Mouse (Mus musculus) gonadal fat pad, adult 2 months (tissue): ENCODE results near the gene Stxbp6. TPM values are rescaled to one million over a fixed set of nuclear protein-coding genes. Genes with fewer than 3 reads are reported as not detected.

ENCODE experiments used
- DNase-seq: peaks from one replicate; pipeline ENCODE4 v3.0.0-alpha.2; 2012; ENCODE audit warnings: low read depth
- polyA plus RNA-seq: library from polyadenylated mRNA; depleted of rRNA; stranded (reverse); fragments of >200 nt; gene quantifications from 2 replicates; pipeline ENCODE4 v1.2.3, GENCODE M21; 2012

Stxbp6 gene
- polyA plus RNA-seq, 1 experiment = 4.9 TPM

DNA sequence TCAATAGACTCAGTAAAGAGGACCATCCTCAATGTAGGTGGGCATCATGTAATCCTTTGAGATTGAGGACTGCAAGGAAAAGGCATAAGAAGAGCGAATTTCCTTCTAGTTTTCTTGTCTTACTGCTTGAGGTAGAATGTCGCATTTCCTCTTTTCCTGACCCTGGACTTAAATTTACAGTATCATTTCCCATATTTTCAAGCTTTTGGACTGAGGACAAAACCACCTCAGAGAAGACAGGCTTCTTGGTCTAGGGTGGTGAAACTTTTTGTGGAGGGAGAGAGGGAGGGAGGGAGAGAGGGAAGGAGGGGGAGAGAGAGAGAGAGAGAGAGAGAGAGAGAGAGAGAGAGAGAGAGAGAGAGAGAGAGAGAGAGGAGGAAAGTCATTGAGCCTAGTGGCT, 155.6 kb downstream of the Stxbp6 start:
- DNase-seq = no peak

DNA sequence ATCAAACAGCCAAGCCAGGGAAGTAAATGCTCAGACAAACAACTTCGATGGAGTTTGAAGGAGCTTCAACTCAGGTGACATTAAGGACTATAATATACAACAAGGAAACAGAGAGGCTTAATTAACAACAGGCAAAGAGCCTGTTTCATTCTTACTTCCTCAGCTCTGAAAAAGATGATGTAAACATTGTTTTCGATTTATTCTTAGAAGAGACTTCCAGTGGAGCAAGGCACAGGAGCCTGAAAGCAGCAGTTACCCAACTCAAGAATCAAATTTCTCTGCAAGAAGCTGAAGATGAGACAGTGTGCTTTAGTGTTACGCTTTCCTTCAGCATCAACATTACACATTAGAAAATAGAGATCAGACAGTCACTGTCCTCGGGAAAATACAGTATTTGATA, 160.7 kb downstream of the Stxbp6 start:
- no peak for DNase-seq

DNA sequence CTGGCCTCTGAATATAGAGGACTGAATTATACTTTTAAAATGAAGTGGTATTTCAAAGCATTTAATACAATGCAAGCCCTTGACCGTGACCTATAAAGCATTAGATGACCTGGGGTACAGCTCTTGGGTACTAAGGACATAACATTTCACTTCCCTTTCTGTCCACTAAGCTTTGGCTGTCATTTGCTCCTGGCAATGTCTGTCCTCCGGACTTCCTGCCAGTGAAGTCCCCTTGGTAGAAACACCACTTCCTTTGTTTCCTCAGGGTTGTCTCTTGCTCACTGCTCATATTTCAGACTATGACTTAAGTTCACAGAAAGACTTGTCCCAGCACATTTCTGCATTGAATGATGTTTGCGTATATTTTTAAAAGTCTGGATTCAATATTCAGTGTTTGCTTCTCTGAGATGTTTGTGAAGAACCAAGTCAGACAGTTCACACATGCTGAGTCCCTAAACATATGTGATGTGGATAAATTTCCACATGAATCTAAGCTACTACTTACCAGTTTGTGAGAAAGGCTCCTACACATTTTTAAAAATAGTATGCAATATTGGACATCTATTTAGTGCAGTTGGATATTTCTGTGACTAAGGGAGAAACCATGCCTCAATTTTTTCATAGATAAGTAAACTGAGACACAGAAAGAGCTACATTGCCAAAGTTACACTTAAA, 166.3 kb downstream of the Stxbp6 start:
- no peak for DNase-seq

DNA sequence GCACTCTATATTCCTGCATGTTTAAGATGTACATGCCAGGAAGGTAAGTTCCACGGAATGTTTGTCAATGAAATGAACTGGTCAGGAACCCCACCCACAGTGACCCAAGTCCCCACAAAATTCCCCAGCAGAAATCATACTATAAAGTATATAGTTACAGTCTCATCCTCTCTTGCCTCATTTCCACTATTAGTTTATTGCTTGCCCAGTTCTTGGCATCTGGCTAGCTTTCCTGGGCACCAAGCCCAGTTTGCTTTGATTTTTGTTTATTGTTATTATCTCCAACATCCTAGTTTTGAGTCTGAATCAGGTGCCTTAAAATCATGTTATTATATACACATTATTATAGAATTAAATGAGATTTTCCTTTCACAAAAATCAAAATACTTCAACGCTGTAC, 168.5 kb downstream of the Stxbp6 start:
- DNase-seq = no peak

DNA sequence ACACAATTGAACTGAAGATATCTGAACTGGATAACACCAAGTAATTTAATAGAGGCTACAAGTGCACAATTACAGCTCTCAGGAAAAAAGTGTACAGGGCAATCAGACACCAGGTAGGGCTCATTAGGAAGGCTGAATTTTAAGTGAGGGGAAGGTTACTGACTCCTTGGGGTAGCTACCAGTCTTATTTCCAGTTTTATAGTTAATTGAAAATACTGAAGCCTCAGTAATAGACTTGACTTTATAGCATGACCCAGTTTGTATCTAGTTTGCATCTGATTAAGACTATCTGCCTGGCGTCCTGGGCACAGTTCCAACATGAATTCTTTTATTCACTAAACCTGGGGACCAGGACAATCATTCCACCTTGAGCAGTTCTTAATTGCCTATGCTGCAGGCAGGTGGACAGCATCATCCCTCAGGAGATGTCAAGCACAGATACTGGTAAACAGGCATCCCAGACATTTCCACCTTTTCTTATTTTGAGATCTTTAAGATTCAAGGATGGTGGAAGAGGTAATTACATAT, 171.2 kb downstream of the Stxbp6 start:
- DNase-seq = no peak

DNA sequence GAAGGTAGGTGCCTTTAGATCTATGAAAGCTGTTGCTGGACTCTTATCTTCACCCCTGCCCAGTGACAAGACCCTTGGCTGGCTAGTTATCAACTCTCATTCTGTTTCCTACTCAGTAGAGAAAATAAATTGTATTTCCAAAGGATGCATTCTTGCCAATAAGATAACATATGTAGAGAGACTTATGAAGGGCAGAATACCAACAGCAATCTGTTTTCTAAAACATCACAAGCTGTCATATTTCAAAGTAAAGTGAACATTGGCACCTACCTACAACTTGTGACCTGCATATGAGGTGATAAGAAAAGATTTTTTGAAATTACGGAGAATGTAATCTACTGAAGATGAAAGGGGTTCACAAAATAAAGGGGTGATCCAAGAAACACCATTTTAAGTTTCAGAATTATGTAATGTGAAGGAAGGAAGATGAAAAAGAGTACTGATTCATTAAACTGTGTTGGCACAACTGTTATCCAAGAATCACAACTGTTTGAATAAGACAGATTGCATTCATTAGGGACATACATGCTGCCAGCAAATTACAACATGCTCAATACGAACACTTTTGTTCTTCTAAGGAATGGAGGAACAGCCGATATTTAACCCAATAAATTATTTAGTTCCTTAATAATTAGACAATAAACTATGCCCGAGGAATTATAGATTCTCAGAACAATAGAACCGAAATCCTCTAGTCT, 175.2 kb downstream of the Stxbp6 start:
- no peak for DNase-seq

DNA sequence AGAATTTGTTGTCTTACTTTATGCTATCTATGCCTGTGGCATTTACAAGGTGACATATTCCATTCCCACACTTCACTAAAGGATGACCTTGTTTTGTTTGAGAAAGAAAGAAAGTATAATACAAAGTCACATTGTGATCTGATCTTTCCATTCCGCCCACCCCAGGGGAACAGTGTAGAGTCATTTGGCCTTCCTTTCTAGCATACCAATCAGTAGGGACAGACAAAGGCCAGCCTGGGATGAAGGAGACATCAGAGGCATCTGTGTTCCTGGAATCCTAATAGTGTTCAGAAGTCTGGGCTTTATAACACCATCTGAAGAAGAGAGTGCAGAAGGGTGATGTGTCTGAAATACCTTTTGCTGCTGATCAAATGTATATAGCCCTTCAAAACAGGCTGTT, 178.0 kb downstream of the Stxbp6 start:
- no peak for DNase-seq

DNA sequence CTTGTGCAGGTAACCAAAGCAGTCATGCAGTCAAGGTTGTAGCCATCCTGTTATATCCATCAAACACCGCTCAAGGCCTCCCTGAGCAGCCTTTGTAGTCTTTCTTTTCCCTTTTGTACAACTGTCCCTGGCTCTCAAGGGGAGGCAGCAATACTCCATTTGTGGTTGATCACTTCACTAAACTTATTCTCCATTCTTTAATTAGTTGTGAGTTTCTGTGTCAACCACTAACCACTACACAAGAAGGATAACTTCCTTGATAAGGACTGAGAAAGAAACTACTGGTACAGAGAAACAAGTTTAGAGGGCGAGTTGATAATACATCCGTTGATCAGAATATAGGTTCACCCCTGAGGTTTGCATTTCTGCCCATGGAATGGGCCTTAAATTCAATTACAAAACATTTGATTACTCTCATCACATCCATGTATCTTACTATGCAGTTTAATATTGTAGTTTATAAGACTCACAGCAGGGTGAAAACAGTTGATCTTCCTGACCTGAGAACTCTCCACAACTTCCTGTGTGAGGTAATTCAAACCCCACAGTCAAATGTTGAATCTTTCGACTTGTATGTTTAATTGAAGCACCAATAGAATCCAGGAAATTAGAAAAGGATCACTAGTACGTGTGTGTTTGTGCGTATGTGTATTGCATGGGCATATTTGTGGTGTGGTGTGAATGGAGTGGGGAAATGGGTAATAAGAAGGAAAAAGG, 184.7 kb downstream of the Stxbp6 start:
- DNase-seq = no peak

DNA sequence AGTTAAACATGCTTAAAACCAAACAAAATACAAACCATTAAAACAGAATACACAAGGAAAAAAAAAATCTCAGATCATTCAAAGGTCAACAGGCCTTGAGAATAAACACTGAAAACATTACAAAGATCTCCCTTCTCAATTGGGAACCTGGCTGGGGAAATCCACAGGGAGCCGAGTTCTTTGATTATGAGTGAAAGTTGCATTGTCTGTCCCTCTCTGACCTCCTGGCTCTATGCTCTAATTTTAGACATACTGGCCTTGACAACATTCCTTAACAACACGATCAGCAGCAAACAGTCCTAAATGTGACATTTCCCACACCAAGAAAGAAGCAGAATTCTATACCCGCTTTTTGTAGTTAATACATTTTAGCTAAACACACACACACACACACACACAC, 187.7 kb downstream of the Stxbp6 start:
- DNase-seq = no peak

DNA sequence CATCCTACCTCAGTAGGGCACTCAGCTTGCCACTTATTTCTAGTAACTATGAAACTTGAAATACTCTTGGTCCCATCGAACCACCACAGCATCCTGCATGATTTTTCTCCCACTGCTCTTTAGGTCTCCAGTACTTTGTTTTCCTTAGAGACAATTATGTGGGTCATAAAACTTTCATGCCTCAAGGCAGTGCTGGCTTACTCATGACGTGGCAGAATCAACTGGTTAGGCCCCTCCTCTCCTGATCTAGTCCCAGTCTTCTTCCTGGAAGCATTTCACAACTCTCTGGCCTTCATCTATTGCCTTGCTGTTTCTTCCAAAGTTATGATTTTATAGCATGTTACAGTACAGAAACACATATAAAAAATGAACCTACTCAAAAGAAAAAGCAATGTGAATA, 201.8 kb downstream of the Stxbp6 start:
- no peak for DNase-seq

DNA sequence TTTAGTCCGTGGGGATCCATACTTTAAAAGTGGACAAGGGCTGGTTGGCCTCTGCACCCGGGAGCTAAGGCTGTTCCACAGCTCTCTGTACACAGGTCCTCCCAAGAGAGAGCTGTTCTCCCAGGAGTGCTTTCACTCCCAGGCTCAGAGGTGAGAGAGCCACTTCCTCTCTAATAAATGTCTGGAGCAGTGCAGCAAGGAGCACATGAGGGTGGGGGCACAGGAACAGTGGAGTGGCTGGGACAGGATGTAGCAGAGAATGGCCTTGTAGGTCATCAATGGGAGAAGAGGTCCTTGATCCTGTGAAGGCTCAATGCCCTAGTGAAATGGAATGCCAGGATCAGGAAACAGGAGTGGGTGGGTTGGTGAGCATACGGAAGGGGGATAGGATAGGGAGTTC, 209.1 kb downstream of the Stxbp6 start:
- no peak for DNase-seq

DNA sequence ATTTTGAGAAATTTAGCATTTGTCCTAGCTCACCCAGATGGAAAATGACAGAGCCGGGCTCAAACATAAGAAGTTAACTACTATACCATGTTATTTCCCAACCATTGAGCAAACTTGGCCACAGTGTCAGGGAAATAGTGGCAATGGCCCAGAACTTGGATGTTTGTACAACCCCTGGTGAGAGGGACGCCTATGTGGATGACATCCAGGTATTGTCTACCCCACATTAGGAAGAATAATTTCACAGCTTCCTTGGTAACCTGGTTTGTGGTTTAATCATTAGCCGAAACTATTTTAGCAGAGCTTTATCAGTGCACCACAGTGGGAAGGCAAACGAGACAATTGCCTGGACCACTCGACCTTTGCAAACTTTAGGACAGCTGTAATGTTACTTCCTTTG, 215.1 kb downstream of the Stxbp6 start:
- DNase-seq = no peak

DNA sequence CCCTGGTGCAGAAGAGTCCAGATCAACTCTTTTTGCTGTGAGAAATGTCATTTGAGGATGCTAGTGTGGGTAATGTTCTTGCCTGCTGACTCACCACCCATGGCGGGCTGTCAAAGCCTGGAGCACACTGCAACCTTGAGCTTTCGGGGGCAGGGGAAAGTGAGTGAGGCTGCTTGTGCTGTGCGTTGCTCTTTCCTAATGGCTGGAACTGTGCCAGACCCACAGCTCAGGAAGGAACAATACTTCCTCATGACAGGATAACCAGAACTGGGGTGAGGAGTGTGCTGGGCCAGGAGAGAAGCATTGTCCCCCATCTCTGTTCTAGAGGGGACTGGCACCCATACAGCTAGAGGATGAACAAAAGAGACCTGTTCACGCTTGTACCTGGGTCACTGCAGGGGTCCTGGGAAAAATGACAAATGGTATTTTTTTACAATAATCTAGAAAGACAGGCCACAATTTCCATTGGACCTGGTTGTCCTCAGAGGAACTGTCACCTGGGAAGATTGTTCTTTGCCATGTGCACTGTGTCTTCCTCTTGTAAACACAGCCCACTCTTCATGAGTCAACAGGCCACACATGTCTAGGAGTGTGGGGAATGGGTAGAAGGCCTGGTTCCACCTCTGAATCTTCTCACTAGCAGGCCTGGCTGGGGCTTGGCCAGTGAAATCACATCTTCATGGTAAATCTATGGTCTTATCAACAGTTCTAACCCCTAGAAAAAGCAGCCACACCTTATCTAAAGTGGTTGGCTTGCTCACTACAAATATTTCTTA, 216.2 kb downstream of the Stxbp6 start:
- DNase-seq = peak; percentile 12

DNA sequence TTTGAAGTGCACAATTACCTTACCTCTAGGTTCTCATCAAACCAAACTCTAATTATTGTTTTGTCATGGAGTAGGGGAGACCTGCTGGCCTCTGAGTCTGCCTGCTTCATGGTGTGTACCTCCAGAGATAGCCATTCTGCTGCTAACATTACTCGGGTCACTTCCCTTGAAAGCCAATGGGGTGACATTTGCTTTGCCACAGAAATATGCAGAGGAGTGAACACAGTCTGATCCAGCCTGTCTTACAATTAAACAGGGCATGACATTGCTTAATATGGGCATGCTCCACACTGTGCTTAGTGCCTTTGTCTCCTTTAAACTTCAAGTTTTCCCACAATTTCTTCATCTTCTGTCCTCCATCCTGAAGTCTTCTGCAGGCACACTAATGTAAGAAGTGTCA, 222.5 kb downstream of the Stxbp6 start:
- no peak for DNase-seq

DNA sequence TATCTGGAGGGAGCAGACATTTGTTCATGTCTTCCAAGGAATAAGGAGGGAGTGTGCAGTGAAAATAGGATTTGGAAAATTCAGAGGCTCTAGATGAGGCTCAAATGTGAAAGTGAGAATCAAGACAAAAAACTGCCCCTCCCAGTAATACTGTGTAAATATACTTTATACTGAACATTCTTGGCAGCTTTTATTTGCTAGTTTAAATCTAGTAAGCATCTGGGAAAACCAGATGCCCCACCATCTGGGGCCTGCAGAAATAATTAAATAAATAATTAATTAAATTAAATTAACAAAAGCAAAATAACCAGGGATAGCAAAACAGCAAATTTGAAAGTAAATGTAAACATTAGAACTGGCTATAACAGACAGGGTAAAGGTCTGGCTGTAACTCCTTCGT, 224.0 kb downstream of the Stxbp6 start:
- no peak for DNase-seq

DNA sequence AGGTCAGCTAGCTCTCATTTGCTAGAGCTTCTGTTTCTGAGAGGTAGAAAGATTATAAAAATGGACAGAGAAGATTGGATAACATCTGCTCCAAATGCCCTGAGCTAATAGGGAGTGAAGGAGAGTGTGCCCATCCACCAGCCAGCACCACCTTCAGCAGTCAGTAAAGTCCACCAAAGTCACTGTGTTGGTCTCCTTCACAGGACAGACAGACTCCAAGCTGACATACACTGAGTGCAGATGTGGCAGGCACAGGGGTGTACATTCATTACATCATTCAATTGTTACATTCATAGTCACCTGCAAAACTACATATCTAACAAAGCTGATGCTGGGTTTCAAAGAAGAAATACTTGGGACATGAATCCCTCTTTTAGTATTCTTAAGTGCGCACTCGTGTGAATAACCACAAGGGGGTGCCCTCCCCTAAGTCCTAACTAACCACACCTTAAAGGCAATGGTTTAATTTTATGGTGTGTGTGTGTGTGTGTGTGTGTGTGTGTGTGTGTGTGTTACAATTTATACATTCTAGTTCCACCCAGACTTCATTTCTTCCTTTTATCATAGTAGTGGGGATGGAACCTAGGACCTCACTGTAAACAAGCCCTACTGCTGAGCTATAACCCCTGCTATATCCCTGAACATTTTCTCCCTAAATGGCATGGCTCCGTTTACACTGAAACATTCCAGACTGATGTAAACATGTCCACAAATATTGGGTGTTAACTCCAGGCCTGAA, 225.9 kb downstream of the Stxbp6 start:
- no peak for DNase-seq

DNA sequence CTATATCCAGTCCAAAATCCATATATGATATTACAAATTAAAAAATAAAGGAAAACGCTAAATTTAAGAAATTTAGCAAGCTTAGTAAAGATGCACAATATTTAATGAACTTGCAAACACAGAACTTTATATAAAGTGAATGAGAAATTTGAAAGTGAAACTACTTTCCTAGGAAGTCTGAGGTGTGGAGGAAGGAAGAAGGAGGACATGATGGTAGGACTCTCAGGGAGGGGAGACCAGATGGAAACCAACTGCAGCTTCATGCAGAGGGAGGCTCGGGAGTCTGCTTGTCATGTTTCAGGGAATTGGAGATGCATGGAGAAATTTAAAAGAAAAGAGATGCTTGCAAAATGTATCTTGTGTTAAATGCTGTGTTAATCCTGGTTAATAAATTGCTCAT, 233.9 kb downstream of the Stxbp6 start:
- no peak for DNase-seq

DNA sequence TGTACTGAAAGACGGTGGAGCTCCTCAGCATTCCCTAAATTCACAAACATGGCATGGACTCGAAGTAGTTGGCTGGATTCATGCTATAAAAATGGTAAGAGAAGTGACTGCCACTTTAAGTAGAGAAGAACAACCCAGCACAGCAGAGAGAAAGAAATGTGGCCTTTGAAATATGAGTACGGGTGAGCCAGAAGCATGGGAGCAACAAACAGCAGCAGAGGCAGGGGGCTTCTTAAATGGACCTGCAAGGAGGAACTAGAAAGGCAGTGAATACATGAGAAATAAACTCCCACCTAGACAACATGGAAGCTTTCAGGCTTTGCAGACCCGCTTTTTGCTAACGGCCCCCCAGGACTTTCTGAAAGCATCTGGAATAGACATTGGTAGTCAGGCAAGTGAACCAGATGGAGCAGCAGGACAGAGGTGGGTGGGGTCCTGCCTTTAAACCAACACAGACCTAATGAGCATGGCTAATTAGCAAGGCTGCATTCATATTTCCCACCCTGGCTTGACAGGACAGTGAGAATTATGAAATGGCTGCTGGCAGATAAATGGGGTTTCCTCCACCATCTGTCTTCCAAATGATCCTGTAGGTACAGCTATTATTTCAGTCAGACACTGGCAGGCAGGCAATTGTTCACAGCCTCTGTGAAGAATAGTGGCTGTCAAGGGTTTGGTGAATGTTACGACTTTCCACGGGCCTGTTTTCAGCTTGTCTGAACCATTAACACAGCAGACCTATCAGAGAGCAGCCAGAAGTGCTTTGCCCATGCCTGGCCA, 234.7 kb downstream of the Stxbp6 start:
- no peak for DNase-seq

DNA sequence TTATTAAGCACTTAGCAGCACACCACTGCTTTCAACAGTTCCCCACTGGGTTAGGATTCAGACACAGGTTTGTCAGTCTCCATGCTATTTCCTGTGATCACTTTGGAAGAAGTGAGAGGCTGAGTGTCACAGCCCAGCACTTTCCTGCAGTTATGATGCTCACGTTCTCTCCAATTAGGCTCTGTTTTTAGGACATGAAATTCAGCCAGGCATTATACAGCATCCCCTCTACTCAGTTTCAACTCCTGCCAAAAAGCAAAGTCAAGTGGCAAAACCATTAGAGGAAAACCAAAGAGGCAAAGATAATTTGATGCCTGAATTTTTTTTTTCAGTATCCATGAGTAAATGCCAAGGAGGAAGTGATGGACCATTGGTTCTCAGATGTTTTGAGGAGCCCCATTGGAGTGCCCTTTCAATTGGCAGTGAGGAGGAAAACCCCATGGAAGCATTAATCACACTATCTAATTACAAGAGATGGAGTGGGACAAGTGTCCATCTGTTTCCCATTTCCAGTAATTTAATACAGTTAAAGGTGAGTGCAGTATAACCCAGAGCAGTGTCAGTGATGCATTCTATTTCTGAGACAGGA, 238.5 kb downstream of the Stxbp6 start:
- no peak for DNase-seq

DNA sequence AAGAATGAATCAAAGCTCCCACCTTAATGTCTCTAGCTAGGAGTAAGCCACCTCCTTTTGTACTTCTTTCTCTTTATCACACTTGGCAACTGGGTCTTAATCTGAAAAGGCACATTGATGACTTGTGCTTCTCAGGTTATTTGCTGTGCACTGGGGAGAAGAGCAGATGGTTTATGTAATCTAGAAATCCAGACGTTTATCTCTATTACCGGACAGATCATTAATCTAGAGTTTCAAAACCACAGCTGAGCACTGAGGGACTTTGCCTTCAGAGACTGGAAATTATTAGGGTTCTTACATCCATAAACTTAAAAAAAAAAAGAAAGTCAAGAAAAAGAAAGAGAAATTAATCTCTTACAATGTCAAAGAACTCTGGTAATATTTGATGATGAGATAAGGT, 262.6 kb downstream of the Stxbp6 start:
- DNase-seq = no peak
